Mouse (Mus musculus) olfactory bulb, adult 2 months (tissue): Measurements from ENCODE around the gene Ldb1. TPM values are rescaled to one million over a fixed set of nuclear protein-coding genes. Genes with fewer than 3 reads are reported as not detected.

Experiments
- H3K27ac ChIP-seq: fragments of 200-500 bp; 2 replicates; pipeline ENCODE4 v1.5.1; 2012; ENCODE audit warnings: low read depth, low read length; ENCODE audit not compliant: insufficient read depth
- H3K4me1 ChIP-seq: fragments of 200-500 bp; 2 replicates; pipeline ENCODE4 v1.6.1; 2012; ENCODE audit warnings: low read length; ENCODE audit not compliant: control insufficient read depth, insufficient read depth
- H3K4me3 ChIP-seq: fragments of 200-500 bp; 2 replicates; pipeline ENCODE4 v1.5.1; 2012; ENCODE audit warnings: mild to moderate bottlenecking, low read depth, low read length, moderate library complexity; ENCODE audit not compliant: insufficient read depth
- CTCF ChIP-seq: fragments of 200-500 bp; IDR thresholded peaks from 2 replicates; pipeline ENCODE4 v1.5.1; 2012; ENCODE audit warnings: low read depth, mild to moderate bottlenecking, low read length, moderate library complexity; ENCODE audit not compliant: insufficient read depth
- POLR2A ChIP-seq: fragments of 200-500 bp; IDR thresholded peaks from 2 replicates; pipeline ENCODE4 v1.6.1; 2012; ENCODE audit warnings: mild to moderate bottlenecking, low read depth, low read length, moderate library complexity; ENCODE audit not compliant: insufficient read depth
- WGBS: fragments of 180-500 bp; shearing (Covaris S2); methylation state at CpG from one replicate; pipeline ENCODE4 v1.1.7; 2018; 5-methylcytosine and 5-hydroxymethylcytosine counted together
- polyA plus RNA-seq: library from polyadenylated mRNA; stranded (reverse); fragments of >200 nt; gene quantifications from 2 replicates; pipeline ENCODE4 v1.2.4, GENCODE M21; 2012; ENCODE audit warnings: low replicate concordance; ENCODE audit not compliant: missing spikeins, insufficient read depth, insufficient read length

Gene Ldb1
- polyA plus RNA-seq, 1 experiment: not detected

DNA sequence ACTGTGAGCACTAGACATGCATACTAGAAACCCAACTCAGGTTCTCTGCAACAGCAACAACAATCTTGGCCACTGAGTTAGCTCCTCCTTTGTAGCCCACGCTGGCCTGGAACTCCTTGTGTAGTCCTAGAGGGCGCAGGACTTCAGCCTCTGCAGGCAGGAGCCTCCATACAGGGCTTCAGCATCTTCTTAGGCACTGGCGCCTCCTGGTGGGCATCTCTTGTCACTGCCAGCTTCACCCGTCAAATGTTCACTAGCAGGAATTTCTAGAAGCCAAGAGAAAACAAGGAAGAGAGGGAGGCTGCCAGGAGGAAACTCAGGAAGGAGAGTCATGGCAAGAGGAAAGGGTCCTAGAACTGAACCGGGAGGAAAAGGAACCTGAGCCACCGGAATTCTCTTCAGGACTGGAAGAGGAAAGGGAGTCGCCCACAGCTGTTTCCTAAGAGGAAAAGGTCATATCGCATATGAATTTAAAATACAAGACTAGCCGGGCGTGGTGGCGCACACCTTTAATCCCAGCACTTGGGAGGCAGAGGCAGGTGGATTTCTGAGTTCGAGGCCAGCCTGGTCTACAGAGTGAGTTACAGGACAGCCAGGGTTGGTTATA lies 30.3 kb downstream of the Ldb1 start:
- Histone ChIP-seq H3K27ac (no peak overlapping the region), H3K4me1 (no peaks in the 10 kb centered on the region), H3K4me3 (no peak overlapping the region)
- WGBS: 40% methylated on average over 12 of the region's 12 CpGs
- no peak for TF ChIP-seq POLR2A
- TF ChIP-seq CTCF: peak; percentile 88

DNA sequence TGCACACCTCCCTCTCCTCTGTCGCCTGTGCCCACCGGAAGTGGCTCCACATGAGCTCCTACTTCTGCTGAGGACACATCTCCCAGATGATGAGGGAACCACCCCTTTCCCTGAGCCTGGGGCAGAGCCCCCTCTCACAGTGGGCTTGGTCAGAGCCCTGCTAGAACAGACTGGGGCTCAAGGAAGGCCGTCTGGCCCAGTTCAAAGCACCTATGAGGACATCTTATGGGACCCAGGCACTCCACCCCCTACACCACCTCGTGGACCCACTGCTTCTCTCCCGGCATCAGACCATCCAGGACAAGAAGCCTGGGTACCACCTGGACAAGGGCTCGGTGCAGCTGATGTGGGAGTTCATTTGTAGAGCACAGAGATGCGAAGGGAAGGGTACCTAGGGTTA lies 39.3 kb downstream of the Ldb1 start:
- H3K4me3 ChIP-seq: no peak overlapping the region
- peaks cover 15% of the 10 kb centered on the region for H3K4me1 ChIP-seq
- WGBS: 89% methylated on average over 7 of the region's 7 CpGs
- TF ChIP-seq POLR2A (no peak), CTCF (no peak)
- H3K27ac ChIP-seq: no peak overlapping the region

DNA sequence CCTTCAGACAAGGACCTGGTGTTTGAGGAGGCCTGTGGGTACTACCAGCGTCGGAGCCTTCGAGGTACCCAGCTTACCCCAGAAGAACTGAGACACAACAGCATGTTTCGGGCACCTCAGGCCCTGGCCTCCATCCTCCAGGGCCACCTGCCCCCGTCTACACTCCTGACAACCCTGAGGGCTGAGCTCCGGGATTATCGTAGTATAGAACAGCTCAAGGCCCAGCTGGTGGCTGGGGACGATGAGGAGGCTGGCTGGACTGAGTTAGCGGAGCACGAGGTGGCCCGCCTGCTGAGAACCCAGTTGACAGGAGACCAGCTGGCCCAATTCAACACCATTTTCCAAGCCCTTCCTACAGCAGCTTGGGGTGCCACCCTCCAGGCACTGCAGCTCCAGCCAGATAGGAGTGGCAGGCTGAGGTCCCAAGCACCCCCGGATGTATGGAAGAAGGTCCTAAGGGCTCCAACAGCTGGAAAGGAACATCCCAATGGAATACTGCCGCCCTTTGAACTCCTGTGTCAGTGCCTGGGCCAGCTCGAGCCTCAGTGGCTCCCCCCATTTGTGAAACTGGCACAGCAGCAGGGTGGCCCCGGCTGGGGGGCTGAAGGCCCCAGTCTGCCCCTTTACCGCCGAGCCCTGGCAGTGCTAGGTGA lies 40.1 kb downstream of the Ldb1 start:
- TF ChIP-seq CTCF (no peak), POLR2A (no peak)
- 83% methylated on average over 17 of the region's 17 CpGs for WGBS
- H3K4me1 ChIP-seq: peaks cover 15% of the 10 kb centered on the region
- no peak overlapping the region for H3K4me3 ChIP-seq
- H3K27ac ChIP-seq: no peak overlapping the region

DNA sequence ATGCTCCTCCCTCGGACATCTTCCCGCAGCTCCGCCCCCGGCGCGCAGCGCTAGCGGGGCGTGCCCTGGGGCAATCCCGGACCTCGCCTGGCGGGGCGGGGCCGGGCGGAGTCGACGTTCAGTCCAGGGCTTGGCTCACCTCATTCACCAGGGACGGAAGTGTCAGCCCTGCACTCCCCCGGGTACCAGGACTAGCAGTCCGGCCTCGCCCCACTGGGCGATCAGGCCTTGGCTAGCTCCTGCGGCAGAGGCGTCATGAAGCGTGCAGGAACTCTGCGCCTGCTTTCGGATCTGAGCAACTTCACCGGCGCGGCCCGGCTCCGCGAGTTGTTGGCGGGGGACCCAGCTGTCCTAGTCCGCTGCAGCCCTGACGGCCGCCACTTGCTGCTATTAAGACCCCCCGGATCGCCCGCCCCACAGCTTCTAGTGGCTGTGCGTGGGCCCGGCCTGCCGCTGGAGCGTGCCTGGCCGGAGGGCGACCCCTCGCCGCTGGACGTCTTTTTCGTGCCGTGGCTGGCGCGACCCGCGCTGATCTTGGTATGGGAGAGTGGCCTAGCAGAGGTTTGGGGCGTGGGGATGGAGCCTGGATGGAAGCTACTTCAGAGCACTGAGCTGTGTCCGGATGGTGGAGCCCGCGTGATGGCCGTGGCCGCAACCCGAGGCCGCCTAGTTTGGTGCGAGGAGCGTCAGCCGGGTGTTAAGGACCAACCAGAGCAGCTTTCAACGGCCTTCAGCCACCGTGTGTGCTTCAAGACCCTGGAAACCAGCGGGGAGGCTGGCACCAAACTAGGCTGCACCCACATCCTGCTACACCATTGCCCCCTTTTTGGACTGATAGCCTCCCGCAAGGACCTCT lies 41.4 kb downstream of the Ldb1 start, which contains the start of gene Hps6:
Gene Hps6 (plus strand): TSS at position 138 of the 856 bp plus-strand sequence.
- TF ChIP-seq CTCF: no peak
- no peak for TF ChIP-seq POLR2A
- WGBS: 4% methylated on average over 70 of the region's 70 CpGs
- Histone ChIP-seq H3K4me1 (peaks cover 15% of the 10 kb centered on the region), H3K27ac (no peak within 1 kb of the TSS), H3K4me3 (peak within 1 kb of the TSS; percentile 51)

DNA sequence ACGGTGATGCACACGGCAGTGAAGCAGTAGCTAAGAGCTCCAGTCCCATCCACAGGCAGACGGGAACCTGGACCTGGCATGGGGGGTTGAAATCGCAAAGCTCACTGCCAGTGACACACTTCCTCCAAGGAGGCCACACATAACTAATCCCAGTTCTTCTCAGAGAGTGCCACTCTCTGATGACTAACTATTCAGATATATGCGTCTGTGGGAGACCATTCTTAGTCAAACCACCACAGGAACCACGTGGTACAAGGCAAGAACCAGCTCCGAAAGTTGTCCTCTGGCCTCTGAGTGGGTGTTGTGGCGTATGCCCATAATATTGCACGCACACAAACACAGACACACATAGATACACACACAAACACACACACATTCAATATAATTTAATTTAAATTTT lies 42.7 kb downstream of the Ldb1 start:
- peaks cover 15% of the 10 kb centered on the region for H3K4me1 ChIP-seq
- no peak for TF ChIP-seq POLR2A
- TF ChIP-seq CTCF: no peak
- no peak overlapping the region for H3K4me3 ChIP-seq
- no peak overlapping the region for H3K27ac ChIP-seq
- 80% methylated on average over 9 of the region's 9 CpGs for WGBS

GRCm38 (mm10) chr19:45999378-45999777 lies 45.6 kb downstream of the Ldb1 start:
- no peak for TF ChIP-seq POLR2A
- no peak for TF ChIP-seq CTCF
- Histone ChIP-seq H3K4me1 (peaks cover 10% of the 10 kb centered on the region), H3K27ac (no peak overlapping the region), H3K4me3 (no peak overlapping the region)
- WGBS: 52% methylated on average over 1 of the region's 1 CpGs

DNA sequence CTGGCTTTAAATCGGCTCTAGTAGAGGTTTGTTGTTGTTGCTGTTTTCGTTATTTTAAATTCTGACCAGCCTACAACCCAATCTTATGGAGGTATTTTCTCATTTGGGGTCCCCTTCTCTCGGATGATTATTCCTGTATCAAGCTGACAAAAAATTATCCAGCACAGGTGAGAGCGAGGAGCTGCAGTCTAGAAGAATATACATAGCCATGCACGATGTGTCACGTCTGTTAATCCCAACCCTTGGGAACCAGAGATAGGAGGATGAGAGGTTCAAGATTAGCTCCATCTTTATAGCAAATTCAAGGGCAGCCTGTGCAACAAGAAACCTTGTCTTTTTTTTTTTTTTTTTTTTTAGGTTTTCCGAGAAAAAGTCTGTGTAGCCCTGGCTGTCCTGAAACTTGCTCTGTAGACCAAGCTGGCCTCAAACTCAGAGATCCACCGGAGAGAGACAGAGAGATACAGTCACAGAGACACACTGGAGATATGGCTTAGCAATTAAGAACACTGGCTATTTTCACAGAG lies 46.3 kb downstream of the Ldb1 start:
- H3K4me3 ChIP-seq: peak overlapping the region; percentile 80; the same call in 1 of the 2 replicates
- no peak for TF ChIP-seq POLR2A

GRCm38 (mm10) chr19:45997785-45998693 lies 47.0 kb downstream of the Ldb1 start, which contains the start of gene Armh3:
Armh3 (minus strand) TSS chr19:45998488.
- H3K27ac ChIP-seq: peak within 1 kb of the TSS; percentile 81
- H3K4me1 ChIP-seq: no peaks in the 10 kb centered on the region
- peak within 1 kb of the TSS; percentile 80 for H3K4me3 ChIP-seq
- TF ChIP-seq CTCF (no peak), POLR2A (peak; percentile 50)
- WGBS: under 1% methylated on average over 76 of the region's 76 CpGs

More for the DNA sequence above, 46.3 kb downstream of the Ldb1 start:
- whole genome bisulfite sequencing: 6% methylated on average over 8 of the region's 8 CpGs
- Histone ChIP-seq H3K4me1 (peaks cover 4% of the 10 kb centered on the region), H3K27ac (no peak overlapping the region)
